Mouse (Mus musculus) layer of hippocampus, adult 2 months (tissue): ENCODE results near the gene Arsg. TPM values are rescaled to one million over a fixed set of nuclear protein-coding genes. Genes with fewer than 3 reads are reported as not detected.

Source experiments
- DNase-seq, 2 experiments: peaks; one replicate each; pipeline ENCODE4 v3.0.0; 2022; ENCODE audit warnings: low spot score in 2 of 2
- H3K27ac ChIP-seq: fragments of 200-600 bp; 2 replicates; pipeline ENCODE4 v1.8.1; 2022
- H3K4me3 ChIP-seq: fragments of 200-600 bp; 2 replicates; pipeline ENCODE4 v1.8.1; 2022; ENCODE audit warnings: mild to moderate bottlenecking
- CTCF ChIP-seq: fragments of 200-600 bp; conservative IDR thresholded peaks from 2 replicates; pipeline ENCODE4 v1.8.1; 2022; ENCODE audit warnings: antibody characterized with exemption, mild to moderate bottlenecking, moderate library complexity
- total RNA-seq, 2 experiments: library from RNA; stranded (reverse); gene quantifications; 2 replicates each; pipeline ENCODE4 v1.2.3; 2021

Gene Arsg
- total RNA-seq, 2 experiments from 2014 or later = 11.7 to 13.9 TPM

DNA sequence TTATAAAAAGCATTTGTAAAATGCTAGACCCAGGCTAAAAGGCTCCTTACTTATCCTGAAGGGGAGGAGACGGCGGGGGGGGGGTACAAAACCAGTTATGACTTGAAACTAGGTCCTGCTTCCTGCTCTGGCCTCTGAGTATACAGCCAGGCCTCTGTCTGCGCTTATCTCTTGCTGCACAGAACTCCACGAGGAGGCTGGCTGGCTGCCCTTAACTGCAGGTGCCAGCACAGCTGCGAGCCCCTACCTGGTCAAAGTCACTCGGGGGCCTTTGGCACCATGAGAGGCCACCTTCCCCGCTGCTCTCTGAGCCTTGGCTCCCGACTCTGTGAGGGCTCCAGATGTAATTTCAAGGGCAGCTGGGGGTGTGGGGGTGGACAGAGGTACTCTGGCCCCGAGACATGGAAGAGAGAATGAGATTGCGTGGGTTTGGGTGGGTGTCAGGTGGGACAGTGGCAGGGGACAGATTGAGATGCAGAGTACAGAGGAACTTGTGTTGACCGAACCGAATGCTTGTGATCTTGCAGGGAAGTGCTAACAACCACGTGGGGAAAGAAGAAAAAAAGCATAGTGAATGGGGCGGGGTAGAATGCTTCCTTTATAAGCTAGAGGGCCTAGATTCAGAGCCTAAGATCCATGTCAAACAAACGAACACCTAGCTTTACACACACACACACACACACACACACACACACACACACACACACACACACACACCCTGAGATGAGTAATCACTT is 114.6 kb downstream of the Arsg start:
- no peak for TF ChIP-seq CTCF
- Histone ChIP-seq H3K4me3 (no peak overlapping the region), H3K27ac (no peak overlapping the region)
- no peak for DNase-seq

DNA sequence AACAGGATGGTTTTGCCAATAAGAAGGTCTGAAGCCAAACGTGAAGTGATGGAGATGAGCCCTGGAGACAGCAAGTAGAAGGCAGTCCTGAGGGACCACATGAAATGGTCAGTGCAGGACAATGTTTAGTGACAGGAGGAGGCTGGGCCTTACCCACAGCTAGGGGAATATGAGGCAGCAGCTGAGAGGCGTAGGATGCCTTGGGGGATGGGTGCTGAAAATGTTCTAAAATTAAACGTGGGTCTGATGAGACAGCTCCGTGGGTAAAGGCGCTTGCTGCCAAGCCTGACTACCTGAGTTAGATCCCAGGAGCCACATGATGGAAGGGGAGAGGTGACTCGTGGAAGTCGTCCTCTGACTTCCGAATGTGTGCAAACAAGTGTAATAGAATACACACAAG is 116.8 kb downstream of the Arsg start:
- H3K4me3 ChIP-seq = no peak overlapping the region
- 0 out of 2 replicates have a peak, but pooled peaks have one; percentile 11 for TF ChIP-seq CTCF
- DNase-seq = peak; percentile 53 to 58
- 0 out of 2 replicates have a peak overlapping the region, but pooled peaks have one; percentile 32 for H3K27ac ChIP-seq

DNA sequence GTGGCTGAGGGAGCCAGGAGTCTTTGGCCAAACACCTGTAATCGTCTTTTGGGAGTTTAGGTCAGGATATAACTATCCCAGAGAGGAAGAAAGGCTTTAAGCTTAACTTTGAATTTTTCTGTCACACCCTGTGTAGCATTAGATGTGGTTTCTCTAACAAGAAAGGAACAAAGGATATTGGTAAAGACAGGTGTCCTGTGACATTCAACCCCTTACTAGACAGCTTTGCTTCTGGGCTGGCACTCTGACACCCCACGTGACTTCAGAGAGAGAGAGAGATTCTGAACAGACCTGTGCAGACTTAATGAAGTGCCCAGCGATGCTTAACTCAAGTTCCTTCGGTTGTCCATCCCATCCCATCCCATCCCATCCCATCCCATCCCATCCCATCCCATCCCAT is 118.3 kb downstream of the Arsg start:
- Histone ChIP-seq H3K4me3 (no peak overlapping the region), H3K27ac (no peak overlapping the region)
- no peak for TF ChIP-seq CTCF
- DNase-seq = no peak

DNA sequence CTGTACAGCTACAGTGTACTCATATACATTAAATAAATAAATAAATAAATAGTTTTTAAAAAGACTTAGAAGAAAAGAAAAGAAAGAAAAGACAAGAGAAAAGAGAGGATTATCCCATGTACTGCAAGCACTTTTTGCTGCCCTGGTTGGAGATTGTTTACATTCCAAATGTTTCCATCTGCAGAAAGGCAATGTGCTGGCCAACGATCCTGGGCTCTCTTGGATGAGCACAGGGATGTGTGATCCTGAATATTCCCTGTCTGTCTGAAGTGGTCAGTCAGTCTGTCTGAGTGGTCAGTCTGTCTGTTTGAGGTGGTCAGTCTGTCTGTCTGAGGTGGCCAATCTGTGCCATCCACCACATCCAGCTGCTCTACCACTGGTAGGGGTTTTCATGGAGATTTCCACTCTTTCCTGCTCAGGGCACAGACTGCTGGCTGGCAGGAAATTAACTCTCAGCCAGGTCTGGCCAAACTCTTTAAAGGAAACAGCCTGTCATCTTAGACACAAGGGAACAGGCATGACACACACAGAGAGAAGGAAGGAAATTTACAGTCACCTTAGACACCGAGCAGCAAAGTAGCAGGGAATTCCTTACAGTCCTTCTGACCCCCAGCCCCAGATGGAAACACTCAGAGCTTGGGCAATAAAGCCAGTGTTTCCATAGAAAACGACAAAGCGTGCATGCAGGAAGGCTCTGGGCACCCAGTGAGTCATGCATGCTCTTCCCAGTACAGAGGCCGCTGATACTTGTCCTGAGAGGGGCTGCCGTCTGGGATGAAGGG is 120.2 kb downstream of the Arsg start:
- no peak overlapping the region for H3K4me3 ChIP-seq
- TF ChIP-seq CTCF = no peak
- no peak for DNase-seq

DNA sequence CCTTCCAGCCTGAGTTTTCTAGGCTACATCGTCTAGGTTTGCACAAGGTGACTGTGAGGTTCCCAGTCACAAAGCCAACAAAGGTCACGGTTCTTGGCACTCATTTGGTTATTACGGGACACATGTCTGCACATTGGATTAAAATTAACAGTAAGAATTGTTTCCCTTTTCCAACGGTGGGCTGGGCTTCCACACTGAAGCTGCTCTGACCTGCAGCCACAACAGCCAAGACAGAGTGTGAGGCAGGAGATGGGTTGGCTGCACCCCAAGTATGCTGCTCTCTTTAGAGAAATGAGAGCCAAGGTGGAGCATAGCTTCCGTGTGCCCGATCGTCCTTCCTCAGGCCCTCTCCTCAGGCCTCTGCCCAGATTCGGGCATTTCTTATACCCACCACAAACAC is 121.6 kb downstream of the Arsg start:
- H3K27ac ChIP-seq = no peak overlapping the region
- no peak overlapping the region for H3K4me3 ChIP-seq
- no peak for TF ChIP-seq CTCF
- no peak for DNase-seq

More for the DNA sequence above, 120.2 kb downstream of the Arsg start:
- no peak overlapping the region for H3K27ac ChIP-seq

DNA sequence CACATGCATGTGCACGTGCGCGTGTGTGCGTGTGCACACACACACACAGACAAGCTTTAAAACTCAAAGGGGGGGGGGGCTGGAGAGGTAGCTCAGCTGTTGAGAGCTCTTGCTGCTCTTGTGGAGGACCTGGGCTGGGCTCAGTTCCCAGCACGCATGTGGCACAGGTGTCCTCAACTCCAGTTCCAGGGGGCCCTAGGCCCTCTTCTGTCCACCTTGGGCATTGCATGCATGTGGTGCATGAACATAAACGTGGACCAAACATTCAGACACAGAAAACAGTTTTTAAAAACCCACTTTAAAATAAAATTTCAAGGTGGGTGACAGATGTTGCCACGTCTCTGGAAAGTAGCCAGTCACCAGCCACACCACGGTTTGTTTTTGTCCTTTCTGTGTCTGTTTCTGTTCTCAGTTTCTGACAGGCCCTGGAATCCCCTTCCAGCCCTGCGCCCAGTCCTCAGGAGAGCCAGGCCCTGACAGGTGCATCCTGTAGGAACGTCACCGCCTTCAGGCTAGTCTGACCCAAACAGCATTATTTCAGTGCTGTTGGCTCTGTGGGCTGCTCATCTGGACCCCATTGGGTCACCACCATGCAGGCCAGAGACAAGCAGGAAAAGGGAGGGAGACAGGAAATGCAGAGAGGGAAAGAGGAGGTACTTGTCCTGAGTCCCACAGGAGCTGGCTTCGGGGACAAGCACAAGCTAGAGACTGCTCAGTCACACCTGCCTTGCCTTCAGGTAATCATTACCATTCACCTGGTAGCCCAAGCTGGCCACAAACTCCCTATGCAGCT is 125.8 kb downstream of the Arsg start:
- peak; percentile 55 for TF ChIP-seq CTCF
- H3K4me3 ChIP-seq = no peak overlapping the region
- no peak overlapping the region for H3K27ac ChIP-seq
- no peak for DNase-seq

DNA sequence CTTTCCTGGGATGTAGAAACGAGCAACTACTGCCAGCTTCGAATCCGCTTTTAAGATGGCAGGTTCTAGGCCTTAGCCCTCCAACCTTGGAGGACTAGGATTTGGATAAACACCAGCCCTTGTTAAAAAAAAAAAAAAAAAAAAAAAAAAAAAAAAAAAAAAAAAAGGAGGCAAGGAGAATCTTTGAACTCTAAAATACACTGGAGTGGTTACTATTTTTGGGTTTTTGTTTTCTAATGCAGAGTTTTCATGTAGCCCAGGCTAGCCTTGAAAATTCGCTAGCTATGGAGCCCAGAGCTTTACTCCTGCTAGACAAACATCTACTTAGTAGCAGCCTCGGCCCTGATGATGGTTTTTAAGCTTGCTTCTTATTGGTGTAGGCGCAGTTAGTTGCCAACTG is 134.4 kb downstream of the Arsg start:
- DNase-seq = no peak
- H3K27ac ChIP-seq = no peak overlapping the region
- no peak overlapping the region for H3K4me3 ChIP-seq
- no peak for TF ChIP-seq CTCF

DNA sequence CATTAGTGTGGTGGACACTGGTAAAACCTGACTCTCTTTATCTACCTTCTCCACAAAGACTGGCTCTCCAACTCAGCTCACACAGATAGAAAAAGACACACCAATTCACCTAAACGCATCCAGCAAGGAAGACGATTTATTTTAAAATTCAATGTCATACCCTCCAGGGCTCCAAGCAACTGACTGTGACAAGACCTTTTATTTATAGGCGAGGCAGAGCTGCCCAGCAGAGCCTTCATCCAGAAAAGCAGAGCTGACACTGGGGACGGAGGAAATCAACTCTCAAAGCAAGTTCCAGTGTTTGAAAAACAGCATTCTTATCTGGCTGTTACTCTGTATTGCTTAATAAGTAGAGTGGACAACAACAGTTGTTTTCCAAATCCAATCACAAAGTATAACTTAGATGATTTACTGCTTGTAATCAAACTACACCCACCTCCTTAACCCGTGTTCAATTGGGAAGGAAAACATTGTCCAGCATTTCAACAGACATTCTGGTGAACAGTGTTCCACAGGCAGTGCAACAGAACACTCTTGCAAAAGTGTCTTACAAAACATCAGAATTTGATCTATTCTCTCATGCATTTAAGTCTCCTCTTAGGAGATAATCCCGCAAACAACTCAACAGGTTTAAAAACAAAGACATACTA is 135.9 kb downstream of the Arsg start:
- Histone ChIP-seq H3K4me3 (no peak overlapping the region), H3K27ac (no peak overlapping the region)
- no peak for DNase-seq
- no peak for TF ChIP-seq CTCF

DNA sequence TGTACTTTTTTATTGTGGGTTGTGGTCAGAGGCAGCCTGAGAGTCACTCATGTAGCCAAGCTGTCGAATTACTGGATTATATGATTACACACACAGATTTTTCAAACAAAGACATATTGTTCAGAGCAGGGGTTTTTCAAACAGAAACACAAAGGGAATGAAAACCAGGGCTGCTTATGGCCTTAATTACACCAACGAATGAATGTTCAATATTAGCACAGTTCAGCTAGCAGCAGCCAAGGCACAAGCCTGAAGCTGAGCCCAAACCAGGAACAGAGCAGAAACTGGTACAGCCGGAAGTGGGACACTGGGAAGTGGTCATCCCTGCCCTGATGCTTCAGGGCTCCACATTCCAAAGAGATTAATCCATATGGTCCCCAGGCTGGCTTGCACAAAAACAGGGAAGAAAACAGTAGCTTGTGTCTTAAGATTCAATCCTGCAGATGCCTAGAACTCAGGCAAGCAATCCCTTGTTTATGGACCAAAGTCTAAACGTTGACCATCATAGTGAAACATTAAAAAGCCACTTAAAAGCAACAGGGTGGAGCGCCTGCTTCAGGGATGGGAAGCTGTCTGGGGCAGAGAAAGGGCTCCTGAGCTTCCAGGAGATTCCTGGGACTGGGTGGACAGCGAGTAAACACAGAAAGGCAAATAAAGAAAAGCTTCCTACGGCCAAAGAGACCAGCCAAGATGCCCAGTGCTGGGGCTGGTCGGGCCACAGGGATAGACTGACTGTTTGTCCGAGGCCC is 137.0 kb downstream of the Arsg start:
- Histone ChIP-seq H3K4me3 (peak overlapping the region; percentile 98), H3K27ac (peak overlapping the region; percentile 96)
- no peak for TF ChIP-seq CTCF
- DNase-seq = no peak

DNA sequence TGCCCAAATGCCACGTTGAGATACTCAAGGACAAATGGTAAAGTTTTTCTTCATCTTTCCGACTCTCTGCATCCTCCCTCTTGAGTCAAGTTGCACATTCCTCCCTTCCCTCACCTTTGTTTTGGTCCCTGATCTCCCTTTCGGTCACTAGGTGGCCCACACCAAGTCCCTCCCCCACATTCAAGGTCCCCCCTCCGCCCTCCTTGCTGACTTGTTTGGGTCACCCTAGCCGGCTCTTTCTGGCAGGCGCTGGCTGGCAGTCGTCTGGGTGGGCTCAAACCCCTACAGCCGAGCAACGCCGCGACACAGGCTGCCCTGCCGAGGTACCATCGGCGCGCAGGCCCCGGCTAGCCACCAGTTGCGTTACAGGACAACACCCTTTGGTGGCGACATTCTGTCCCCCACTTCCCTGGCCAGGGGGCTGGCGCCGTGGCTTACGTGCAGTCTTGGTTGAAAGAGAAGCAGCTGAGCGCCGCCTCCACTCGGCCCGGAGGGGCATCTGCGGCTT is 137.7 kb downstream of the Arsg start:
- Histone ChIP-seq H3K4me3 (peak overlapping the region; percentile 98), H3K27ac (peak overlapping the region; percentile 96)
- TF ChIP-seq CTCF = peak; percentile 30
- peak in 1 of 2 experiments; percentile 15 for DNase-seq

DNA sequence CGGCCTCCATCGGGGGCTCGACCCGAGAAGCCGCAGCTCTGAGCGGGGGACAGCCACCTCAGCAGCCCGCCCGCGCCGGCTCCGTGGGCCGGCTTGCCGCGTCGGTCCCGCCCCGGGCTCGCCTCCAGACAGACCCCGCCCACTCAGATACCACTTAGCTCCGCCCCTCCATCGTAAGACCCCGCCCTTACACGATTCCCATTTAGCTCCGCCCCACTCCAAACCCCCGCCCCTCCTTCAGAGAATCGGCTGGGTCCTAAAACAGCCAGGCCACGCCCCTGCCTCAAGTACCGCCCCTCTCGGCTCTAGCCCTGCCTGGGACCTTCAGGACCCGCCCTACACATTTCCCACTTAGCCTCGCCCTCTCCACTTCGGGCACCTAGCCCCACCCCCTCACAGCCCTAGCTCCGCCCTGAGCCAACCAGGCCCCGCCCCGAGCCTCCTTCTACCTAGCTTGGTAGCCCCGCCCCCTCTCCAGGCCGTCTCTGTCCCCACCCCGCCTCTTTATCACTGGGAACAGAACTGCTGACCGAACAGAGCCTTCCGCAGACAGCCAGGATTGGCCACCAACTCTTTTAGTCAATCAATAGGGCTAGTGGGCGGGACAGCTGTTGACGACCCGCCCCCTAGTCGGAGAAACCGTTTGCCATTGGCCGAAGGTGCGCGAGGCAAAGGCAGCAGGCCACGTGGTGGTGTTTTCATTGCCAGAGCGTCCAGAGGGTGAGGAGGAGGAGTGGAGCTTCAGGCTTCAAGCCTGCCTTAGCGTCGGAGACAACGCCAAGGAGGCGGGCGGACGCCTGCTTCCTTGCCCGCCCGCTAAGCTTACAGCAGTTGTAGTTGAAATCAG is 138.4 kb downstream of the Arsg start, which contains the start of gene Wipi1:
Wipi1 (minus strand) TSS at position 665 of the 847 bp plus-strand sequence.
- Histone ChIP-seq H3K4me3 (peak within 1 kb of the TSS; percentile 98), H3K27ac (peak within 1 kb of the TSS; percentile 96)
- TF ChIP-seq CTCF = no peak
- DNase-seq = peak; percentile 97 to 99
